Mouse (Mus musculus) liver, adult 2 months (tissue): Measurements from ENCODE around the gene C2cd4b.

Experiments
- CTCF ChIP-seq: fragments of 200-500 bp; IDR thresholded peaks from 2 replicates; pipeline ENCODE4 v1.5.1; 2011; ENCODE audit warnings: low read depth, low read length, control low read depth
- POLR2A ChIP-seq: fragments of 200-500 bp; IDR thresholded peaks from 2 replicates; pipeline ENCODE4 v1.6.1; 2011; ENCODE audit warnings: low read length, control low read depth; ENCODE audit not compliant: insufficient read depth; ENCODE audit errors: extremely low read depth

DNA sequence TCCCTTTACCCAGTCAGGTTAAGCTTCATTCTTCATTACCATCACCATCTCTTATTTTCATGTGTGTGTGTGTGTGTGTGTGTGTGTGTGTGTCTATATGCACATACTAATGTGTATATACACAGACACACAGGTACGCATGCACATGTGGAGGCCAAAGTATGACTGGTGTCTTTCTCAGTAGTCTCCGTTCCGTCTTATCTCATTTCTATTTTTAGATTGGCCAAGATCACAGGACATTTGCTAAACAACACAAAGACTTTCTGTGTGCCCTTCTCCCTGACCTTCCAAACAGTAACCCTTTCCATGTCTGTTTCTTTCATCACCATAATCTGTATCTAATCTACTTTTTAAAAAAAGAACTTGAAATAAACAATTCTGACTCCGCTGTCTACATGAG is 7.2 kb downstream of the C2cd4b start:
- TF ChIP-seq CTCF (no peak), POLR2A (no peak)
